Mouse (Mus musculus) left cerebral cortex, adult 9 months (tissue): ENCODE data around the gene Rgl1.

ENCODE experiments used
- DNase-seq, 2 experiments: peaks; one replicate each; pipeline ENCODE4 v3.0.0; 2022; ENCODE audit warnings: low spot score in 2 of 2

The Rgl1 gene

GRCm38 (mm10) chr1:152511237-152511636 lies 254.9 kb downstream of the Rgl1 start:
- no peak for DNase-seq

GRCm38 (mm10) chr1:152508481-152509220 lies 257.5 kb downstream of the Rgl1 start:
- DNase-seq: no peak

- DNase-seq: no peak
These were observed 259.4 kb downstream of the Rgl1 start for GRCm38 (mm10) chr1:152506726-152507125.

GRCm38 (mm10) chr1:152506175-152506574 lies 260.0 kb downstream of the Rgl1 start:
- DNase-seq: no peak

GRCm38 (mm10) chr1:152499802-152500201 lies 266.3 kb downstream of the Rgl1 start:
- DNase-seq: no peak

GRCm38 (mm10) chr1:152497581-152497980 lies 268.6 kb downstream of the Rgl1 start:
- no peak for DNase-seq

GRCm38 (mm10) chr1:152496831-152497230 lies 269.3 kb downstream of the Rgl1 start:
- DNase-seq: no peak

- no peak for DNase-seq
These were observed 273.9 kb downstream of the Rgl1 start for GRCm38 (mm10) chr1:152492258-152492657.

GRCm38 (mm10) chr1:152490842-152491241 lies 275.3 kb downstream of the Rgl1 start:
- DNase-seq: no peak

GRCm38 (mm10) chr1:152476126-152476525 lies 290.0 kb downstream of the Rgl1 start:
- DNase-seq: no peak

GRCm38 (mm10) chr1:152468443-152468842 lies 297.7 kb downstream of the Rgl1 start:
- peak; percentile 11 to 38 for DNase-seq
